Mouse (Mus musculus) adrenal gland, adult 18-20 months (tissue): ENCODE data around the gene Hist1h4b. TPM values are rescaled to one million over a fixed set of nuclear protein-coding genes. Genes with fewer than 3 reads are reported as not detected.
"Not testable (repeated sequence)": the region's sequence is repeated elsewhere in the genome, so short reads cannot be mapped to it uniquely, and the experiment has no call there.

Experiments
- DNase-seq, 2 experiments: peaks; one replicate each; pipeline ENCODE4 v3.0.0; 2021 to 2022; ENCODE audit warnings: low spot score in 2 of 2
- long read RNA-seq, 2 experiments: library from polyadenylated mRNA; stranded (forward); transcript quantifications; one replicate each; pipeline ENCODE4 v2.0.0; 2021
- total RNA-seq, 2 experiments: library from RNA; stranded (reverse); gene quantifications; 1 replicate in 1 of 2; 2 replicates in 1 of 2; pipeline ENCODE4 v1.2.3; 2021

Hist1h4b gene
- total RNA-seq, result 10 to 100 TPM; 61.2 to 90.4 TPM
- long read RNA-seq, experiment 1, result 0 reads
- long read RNA-seq, experiment 2, result 0 reads

DNA sequence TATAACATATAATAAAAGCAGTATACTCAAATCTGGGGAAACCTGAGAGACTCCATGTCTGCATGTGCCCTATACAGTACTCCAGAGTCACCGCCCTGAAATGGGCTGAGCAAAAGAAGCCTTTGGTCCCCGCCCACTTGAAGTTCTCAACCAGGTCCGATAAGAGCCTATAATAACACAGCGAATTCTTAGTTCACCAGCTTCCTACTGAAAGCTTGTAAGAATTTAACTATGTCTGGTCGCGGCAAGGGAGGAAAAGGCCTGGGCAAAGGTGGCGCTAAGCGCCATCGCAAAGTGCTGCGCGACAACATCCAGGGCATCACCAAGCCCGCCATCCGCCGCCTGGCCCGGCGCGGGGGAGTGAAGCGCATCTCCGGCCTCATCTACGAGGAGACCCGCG, at the start of gene Hist1h4b:
Gene Hist1h4b, plus strand, starts transcription at position 224 of the 400 bp plus-strand sequence.
- peak; percentile 72 for DNase-seq

DNA sequence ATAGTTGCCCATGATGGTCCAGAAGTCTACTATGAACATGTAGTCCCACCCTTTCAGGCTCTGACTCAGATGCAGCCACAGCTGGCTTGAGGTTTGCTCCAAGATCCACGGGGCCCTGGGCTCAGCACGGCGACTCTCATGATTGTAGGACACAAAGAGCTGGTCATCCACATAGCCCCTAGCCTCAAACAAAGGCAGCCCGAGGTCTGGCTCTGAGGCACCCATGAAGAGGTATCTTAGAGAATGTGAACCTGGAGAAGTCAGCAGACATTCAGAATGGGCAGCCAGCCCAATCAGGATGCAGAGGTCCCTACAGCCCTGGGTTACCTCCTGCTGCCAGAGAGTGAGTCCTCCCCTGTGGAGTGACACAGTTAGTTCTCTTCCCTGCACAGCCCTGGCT, 48.8 kb upstream of the Hist1h4b start:
- no peak for DNase-seq

DNA sequence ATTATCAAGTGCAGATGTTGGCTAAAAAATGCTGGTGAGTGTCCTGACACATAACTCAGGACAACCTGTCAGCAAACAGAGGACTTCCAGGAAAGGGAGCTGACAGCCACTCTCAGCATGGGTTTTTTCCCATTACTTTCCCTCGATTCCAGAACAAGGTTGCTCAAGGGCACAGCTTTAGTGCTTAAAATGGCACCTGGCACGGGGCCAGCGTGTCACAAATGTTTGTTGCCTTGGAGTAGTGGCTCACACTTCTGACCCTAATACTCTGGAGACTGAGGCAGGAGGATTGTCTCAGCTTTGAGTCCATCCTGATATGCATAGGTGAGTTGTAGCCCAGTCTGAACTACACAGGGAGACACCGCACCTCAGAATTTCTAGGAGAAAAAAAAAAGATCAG, 48.2 kb upstream of the Hist1h4b start:
- DNase-seq, result no peak

DNA sequence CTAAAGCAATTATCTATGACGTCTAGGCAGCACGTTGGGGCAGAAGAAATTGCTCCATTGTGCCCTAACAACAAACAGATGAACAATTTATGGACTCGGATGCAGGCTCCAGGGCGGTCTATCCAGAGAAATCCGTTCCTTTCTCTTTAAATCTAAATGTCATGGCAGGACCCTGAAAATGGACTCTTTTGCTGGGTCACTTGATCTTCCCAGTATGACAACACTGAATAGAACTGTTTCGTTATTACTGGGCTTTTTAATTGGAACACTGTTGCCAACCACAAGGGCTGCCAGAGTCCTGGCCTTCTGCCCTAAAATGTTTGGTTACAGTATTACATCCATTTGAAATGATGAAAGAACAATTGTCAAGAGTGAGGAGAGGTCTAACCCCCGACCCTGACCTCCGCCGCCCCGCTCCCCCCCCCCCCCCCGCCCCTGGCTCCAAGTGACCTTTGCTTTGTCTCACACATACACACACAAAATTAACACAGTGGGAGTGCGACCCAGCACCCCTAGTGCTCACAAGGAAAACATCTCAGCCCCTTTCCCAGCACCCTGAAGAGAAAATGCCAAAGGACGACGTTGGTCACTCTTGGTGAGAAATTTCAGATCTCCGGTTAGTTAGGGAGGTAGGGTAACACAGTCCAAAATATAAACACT, 47.0 kb upstream of the Hist1h4b start:
- DNase-seq, result no peak

DNA sequence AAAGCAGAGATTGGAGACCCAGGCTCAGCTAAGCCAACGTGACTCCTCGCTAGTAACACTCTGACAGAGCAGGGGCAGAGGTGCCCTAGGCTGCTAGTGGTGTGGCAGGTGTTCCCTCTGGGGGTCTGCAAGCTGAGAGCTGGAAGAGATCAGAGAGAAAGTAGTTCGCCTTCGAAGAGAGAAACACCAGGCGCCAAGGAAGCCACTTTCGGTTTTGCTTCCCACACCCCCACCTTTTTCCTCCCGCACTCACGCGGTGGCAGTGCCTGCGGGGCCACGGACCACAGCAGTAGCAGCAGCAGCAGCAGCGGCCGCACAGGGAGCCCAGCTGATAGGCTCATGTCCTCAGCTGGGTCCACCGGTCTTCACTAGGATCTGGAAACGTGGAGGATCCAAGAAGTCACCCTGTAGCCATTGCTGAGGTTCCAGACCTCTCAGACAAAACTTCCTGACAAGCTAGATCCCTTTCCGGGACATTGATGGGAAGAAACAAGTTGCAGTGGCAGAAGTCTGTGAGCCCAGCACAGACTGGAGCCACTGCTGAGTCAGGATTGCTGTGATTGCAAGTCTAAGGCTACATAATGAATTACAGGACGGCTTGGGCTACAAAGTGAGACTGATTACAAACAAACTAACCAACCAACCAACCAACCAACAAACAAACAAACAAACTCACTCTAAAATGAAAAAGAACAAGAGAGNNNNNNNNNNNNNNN, 46.3 kb upstream of the Hist1h4b start, which contains the start of gene Hfe:
Gene Hfe, minus strand, starts transcription at position 481 of the 716 bp plus-strand sequence.
- DNase-seq, result peak; percentile 53 to 56

DNA sequence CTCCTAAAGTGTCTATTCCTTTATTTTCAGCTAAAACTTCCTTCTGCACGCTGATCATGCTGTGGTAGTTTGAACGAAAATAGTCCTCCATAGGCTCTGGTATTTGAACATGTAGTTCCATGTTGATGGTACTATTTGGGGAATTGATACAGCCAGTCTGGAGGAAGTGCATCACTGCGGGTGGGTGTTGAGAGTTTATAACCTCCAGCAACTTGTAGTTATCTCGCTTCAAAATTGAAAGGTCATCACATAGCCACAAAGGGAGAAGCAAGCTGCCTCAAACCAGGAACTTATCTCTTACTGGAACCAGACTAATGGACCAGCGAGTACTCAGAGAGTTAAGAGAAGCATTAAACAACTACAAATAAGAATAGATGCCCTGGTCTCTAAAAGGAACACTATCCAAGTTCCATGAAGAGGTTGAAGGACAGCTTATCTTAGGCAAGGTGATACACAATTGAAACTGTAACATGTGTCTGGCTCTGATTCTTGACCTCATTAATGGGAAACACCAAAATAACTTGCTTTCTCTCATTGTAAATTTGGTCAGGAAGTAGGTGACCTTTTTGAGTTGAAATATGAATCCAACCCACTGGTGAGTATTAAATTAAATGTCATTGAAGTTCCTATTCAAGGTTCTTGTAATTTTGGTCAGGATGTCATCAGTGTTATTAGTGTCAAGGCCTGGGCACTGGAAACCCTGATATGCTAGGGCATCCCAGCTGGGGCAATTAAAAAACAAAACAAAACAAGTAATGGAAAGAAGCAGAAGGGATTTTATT, 40.4 kb upstream of the Hist1h4b start:
- no peak for DNase-seq

DNA sequence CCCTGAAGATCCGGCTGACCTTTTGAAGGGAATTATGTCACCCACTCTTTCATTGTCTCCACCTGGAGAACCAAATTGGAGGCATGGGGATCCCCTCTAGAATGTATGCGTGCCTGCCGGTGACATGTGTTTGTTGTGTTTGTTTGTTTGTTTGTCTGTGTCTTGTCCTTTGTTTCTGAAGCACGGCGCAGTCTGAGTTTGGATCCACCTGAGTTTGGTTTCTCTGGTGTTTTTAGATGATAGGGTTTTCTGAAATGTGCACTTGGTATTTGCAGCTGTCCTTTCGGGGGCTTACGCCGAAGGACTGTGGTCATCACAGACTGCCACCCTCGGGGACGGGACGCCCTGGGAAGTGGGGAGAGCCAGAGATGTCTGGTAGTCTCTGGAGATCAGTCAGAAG, 39.6 kb upstream of the Hist1h4b start:
- no peak for DNase-seq

DNA sequence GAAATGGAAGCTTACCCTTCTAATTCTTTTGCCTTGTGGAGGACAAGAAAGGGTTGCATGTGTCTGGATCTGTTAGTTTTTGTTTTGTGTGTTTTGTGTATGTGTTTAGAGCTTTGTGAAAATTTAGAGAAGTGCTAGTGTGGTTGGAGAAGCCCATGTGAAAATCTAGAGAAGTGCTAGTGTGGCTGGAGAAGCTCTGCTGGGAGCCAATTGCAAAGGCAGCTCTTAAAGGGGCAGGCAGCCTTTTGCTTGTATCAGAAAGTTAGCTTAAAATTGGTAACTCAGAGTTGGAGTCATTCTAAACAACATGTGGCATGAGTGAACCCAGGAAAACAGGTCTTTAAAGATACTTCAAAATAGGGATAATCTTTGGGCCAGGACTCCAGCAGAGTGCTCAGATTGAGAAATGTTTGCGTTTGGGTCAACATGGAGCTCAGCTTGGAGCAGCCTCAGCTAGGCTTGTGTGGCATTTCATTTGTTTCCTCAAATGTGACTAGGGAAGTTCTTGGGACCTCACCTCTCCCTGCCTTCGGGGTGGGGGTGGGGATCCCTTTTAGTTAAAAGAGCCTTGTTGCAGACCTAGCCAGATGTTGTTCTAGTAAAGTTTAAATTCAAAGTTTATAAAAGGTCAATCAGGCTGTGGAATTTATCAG, 39.1 kb upstream of the Hist1h4b start:
- not testable (repeated sequence) for DNase-seq

DNA sequence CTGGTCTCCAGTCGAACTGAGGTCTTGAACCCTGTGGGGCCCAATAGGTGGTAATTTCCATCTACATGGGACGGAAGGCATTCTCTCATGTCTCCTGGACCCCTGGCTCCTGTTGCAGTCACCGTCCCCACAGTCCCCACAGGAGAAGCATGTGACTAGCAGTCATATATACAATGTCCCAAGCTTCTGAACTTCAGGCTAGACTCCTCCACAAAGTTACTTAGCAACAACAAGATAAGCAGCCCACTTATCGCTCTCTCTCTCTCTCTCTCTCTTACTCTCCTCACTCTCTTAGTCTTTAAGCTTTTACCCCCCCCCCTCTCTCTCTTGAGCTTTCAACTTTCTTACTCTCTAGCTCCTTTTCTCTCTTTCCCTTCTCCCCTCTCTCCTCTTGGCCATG, 32.6 kb upstream of the Hist1h4b start:
- DNase-seq, result no peak

DNA sequence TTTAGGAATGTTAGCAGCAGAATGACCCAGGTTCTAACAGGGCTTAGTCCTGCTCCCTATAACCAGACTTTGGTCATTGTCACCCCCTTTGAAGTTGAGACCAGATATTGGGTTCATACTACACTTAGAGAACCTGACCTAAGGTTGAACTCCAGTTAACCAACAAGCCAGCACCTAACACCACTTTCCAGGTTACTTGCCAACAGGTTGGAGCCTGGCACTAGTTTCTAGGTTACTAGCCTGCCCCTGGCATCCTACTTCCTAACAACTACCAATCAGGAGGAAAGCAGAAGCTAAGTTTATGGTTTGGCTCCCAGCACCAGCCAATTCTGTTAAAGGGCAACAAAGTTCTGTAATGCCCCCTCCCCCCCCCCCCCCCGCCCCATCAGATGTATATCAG, 31.6 kb upstream of the Hist1h4b start:
- no peak for DNase-seq

DNA sequence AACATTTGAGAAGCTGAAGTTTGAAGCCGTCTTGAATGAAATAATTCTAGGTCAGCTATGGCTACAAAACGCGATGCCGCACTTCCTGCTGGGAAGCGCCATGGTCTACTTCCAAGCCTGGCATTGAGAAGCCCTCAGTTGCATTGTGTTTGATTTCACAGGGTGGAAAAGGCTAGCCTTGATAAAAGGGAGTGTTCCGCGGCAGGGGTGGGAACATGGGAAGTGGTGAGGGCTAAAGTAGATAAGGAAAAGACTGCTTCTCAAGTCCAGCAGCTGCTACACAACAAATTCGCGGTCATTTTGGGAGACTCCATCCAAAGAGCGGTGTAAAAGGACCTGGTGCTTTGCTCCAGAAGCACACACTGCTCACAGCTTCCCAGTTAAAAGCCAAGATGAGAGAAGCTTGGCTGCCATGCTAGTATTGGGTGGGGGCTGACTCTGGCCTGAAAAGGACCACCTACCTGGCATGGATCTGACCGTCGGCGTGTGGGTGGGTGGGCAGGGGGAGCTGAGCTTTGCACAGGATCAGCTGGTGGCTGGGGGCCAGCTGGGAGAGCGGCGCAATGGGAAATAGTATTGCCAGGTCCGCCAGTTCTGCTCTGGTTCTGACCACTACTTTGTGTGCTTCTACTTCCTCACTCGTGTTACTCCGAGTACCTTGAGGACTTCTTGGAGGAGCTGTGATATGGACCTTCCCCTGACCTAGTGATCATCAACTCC, 28.2 kb upstream of the Hist1h4b start:
- no peak for DNase-seq

DNA sequence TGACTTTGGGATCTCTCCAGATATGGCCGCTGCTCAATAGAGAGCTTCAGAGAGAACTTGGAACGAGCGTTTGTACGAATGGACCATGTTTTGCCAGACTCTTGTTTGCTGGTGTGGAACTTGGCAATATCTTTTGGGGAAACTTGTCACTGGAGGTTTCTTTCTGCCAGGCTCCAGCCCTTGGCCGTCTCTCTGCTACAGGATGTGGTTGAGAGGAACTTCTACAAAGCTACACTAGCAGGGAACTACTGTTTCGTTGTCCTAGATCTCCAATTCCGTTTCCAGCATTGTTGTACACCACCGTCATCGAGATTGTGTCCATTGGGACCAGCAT, 27.7 kb upstream of the Hist1h4b start:
- no peak for DNase-seq

DNA sequence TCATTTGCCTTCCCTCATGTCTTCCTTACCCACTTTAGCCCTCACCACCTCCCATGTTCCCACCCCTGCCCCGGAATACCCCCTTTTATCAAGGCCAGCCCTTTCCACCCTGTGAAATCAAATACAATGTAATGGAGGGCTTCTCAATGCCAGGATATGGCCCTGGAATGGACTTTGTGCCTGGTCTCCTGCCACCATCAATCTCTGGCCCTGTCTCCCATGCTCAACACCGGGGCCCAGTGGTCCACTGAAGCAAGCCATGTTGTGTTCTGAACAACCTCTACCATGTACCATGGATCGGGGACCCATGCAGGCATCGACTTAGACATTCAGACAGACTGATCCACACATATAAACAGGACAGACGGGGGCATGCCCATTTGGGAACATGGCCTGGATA, 27.1 kb upstream of the Hist1h4b start:
- no peak for DNase-seq

DNA sequence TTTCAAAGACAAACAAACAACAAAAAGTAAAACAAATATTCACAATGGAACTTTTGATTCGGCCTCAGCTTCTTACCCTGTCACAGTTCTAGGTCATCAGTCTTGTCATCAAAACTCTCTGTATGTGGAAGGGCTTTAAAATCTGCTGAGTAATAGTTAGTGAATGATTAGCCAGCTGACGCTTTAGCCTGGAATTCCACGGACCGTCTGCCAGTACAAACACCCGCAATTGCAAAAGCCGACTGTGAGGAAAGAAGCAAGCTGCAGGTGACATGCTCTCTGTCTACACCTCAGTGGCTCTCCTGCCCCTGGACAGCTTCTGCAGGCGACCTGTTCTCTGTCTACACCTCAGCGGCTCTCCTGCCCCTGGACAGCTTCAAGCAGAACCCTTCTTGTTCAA, 26.3 kb upstream of the Hist1h4b start:
- no peak for DNase-seq

DNA sequence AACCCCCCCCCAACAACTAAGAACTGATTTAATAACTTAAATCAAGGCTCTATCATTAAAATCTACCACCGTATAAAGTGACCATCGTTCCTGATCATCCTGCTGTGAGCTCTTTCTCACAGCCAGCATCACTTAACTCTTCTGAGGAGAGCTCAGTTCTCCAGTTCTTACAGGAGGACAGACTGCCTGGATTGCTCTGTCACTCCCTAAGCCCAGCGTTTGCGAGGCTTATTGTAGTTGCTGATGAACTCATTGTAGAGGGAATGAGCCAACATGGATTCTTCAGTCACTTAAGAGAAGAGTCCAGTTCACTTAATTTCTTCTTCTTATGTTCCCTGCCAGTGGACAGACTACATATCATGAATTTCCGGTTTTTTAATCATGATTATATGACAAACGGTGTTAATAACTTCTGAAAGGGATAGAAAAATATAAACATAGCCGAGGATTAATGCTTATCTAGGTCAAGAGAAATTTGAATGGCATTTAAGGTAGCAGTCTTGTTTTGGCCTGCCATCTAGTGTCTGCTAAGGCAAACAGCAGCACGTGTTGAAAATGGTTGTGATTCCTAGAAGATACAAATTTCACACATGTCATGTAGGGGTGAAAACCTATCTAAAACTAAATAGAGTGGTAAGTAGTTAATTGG, 24.5 kb upstream of the Hist1h4b start:
- DNase-seq, result no peak

DNA sequence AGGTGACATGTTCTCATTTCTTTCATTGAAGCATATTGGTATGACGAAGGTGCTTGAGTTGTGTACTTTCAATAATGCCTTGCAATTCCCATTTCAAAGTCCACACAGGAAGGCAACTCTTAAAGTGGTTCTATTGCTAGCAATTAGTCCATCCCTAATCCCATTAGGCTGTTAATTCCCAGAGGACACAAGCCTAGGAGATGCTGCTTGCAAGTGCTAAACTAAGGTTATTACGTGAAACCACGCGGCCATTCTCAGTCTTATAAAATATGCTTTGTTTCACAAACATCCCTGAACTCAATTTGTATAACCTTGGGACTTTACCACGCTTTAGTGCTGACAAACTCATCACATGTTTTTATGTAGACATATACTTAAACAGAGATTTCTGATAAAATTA, 19.7 kb upstream of the Hist1h4b start:
- no peak for DNase-seq

DNA sequence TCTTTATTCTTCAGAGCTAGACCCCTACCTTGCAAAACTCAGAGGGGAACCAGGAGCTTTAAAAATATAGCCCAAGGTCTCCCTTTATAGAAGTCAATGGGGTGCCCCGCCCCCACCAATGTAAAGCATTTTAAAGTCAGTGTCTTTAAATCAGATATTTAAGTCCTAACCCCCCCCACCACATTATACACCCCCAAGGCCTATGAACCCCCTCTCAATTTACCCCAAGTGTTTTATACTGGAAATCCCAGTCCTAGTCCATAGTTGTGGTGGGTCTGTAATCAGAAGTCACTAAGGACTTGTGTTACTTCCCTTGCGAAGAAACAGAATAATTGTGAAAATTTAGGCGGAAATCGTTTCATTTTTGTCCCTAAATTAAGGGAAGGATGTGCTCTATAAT, 18.8 kb upstream of the Hist1h4b start:
- DNase-seq, result no peak

DNA sequence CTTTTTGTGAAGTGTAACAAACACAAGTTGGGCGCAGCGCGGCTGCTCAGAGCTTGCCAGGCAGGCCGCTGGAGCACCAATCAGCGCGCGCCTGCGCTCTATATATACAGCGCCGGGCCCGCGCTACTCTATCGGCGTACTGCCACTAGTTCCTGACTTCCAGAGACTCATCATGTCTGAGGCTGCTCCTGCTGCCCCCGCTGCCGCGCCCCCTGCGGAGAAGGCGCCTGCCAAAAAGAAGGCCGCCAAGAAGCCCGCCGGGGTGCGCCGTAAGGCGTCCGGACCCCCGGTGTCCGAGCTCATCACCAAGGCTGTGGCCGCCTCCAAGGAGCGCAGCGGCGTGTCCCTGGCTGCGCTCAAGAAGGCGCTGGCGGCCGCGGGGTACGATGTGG, 18.1 kb upstream of the Hist1h4b start, which contains the start of gene Hist1h1c:
Gene Hist1h1c, plus strand, starts transcription at position 132 of the 392 bp plus-strand sequence.
- peak; percentile 86 to 91 for DNase-seq

DNA sequence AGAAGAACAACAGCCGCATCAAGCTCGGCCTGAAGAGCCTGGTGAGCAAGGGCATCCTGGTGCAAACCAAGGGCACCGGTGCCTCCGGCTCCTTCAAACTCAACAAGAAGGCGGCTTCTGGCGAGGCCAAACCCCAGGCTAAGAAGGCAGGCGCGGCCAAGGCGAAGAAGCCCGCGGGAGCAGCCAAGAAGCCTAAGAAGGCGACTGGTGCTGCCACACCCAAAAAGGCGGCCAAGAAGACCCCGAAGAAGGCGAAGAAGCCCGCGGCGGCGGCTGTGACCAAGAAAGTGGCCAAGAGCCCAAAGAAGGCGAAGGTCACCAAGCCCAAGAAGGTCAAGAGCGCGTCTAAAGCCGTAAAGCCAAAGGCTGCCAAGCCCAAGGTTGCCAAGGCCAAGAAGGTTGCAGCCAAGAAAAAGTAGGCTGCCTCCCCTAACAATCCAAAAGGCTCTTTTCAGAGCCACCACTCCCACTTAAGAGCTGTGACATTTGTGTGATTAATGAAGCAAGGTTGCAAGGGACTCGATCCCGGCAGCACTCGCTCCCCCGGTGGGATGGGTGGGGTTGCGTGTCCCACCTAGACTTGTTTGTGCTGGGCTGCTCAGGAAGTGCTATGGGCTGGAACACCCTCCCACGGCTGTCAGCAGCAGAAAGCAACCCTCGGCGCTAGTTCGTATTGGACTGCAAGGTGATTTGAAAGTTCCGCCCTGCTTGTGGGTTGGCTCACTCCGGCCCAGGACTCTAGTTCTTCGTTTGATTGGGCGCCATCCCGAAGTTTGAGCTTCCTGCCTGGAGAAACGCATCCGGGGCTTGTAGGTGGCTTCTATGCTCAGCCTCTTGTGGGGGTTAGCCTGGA, 17.5 kb upstream of the Hist1h4b start:
- DNase-seq, result peak; percentile 78 to 79
